Mouse (Mus musculus) G1E (cell line): Measurements from ENCODE around the gene R3hdm4.

Source experiments
- CTCF ChIP-seq: IDR thresholded peaks from 2 replicates; pipeline ENCODE4 v1.5.1; 2012; ENCODE audit warnings: low read depth, low read length, inconsistent platforms, mixed read lengths
- GATA1 ChIP-seq: IDR thresholded peaks from 2 replicates; pipeline ENCODE4 v1.6.1; 2012; ENCODE audit warnings: borderline replicate concordance, low read length, inconsistent platforms, mixed read lengths
- GATA2 ChIP-seq: IDR thresholded peaks from 2 replicates; pipeline ENCODE4 v1.6.1; 2012; ENCODE audit warnings: low read depth, low read length, inconsistent platforms, borderline replicate concordance
- TAL1 ChIP-seq: conservative IDR thresholded peaks from 2 replicates; pipeline ENCODE4 v1.6.1; 2012; ENCODE audit warnings: low read depth, low read length, inconsistent platforms, mixed read lengths

- no peak for TF ChIP-seq CTCF
- no peak for TF ChIP-seq GATA1
- no peak for TF ChIP-seq TAL1
- no peak for TF ChIP-seq GATA2
Measured at GRCm38 (mm10) chr10:79865189-79865601, 55.8 kb downstream of the R3hdm4 start.
